Mouse (Mus musculus): ENCODE data around the gene Adcy10. TPM values are rescaled to one million over a fixed set of nuclear protein-coding genes. Genes with fewer than 3 reads are reported as not detected.

Gene Adcy10
- polyA plus RNA-seq (2014; fragmentation: Nextera tagmentation; extraction: Ambion mirVana), result 0.04 TPM in 1 of 2 replicates, not detected in the other

DNA sequence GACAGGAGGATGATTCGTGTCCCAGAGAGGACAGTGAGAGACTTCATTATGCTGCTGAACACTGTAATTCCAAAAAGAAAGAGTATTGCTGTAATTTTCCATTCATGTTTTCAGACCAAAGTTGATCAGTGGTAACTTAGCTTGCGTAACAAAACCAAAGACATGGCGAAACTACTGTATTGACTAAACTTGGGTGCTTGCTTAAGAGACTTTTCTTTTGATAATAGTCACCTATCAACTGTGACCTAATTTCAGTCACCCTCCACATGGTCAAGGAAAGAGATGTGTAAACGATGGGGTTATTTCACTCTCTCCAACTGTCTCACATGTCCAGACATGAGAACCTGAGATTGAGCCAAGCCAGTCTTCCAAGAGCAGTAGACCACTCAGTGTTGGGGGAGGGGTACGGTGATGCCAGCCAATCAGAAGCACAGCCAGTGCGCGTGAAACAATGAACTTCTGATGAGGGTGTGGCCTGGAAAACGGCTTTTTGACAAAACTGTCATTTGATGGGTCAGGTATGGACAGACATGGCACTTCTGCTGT lies at the start of gene Adcy10:
Adcy10 (plus strand) TSS at position 496 of the 546 bp plus-strand sequence.
- DNase-seq (no peak), ATAC-seq (ENCODE audit: insufficient read depth) (no peak)
- TF ChIP-seq CTCF (IDR thresholded peaks at IDR 0.05; ENCODE audit: low read depth), result no peak
- no peaks in the 10 kb centered on the region for H3K27me3 ChIP-seq (ENCODE audit: insufficient read depth, low read length)
- H3K27ac ChIP-seq (ENCODE audit: low read depth), result no peak within 1 kb of the TSS
- no peak within 1 kb of the TSS for H3K9ac ChIP-seq
- H3K4me1 ChIP-seq (ENCODE audit: insufficient read depth), result no peaks in the 10 kb centered on the region
- no peak within 1 kb of the TSS for H3K4me3 ChIP-seq (ENCODE audit: low read depth, low read length)
- no peaks in the 10 kb centered on the region for H3K9me3 ChIP-seq (ENCODE audit: low read depth, low read length)
- no peak within 1 kb of the TSS for H3K4me2 ChIP-seq
- 83% methylated on average over 8 of the region's 8 CpGs for WGBS
- H3K36me3 ChIP-seq (ENCODE audit: insufficient read depth), result peaks cover 6% of the 10 kb centered on the region; the same call in 1 of the 2 replicates

DNA sequence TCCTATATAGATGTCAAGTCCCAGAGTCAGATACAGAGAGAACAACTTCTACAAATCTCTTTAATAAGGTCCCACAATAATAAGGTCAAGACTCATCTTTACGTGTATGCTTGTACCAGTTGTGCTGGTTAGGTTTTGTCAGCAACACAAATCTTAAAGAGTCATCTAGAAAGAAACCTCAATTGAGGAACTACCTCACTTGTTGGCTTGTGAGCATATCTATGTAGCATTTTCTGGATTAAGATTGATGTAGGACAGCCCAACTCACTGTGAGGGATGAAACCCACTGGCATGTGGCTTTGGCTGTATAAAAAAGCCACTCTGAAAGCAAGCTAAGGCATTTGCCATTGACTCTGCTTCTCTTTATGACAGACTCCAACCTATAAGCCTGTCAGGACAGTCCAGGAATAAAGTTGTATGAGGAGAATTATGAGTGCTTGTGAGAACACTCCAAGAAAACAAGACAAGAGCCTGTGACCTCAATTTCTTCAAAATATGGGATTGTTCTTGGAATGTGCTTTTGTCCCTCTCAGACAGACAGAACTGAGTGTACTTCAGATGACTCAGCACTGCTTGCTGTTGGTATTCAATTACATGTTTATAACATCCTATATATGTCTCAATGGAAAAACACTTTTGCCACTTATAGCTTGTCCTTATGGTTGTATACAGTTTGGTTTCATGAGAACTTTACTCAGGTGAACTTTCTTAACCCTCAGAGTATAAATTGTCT lies 46.5 kb upstream of the Adcy10 start:
- no peak for TF ChIP-seq CTCF (IDR thresholded peaks at IDR 0.05; ENCODE audit: low read depth)
- no peaks in the 10 kb centered on the region for H3K4me1 ChIP-seq (ENCODE audit: insufficient read depth)
- DNase-seq (no peak), ATAC-seq (ENCODE audit: insufficient read depth) (no peak)
- H3K36me3 ChIP-seq (ENCODE audit: insufficient read depth), result no peaks in the 10 kb centered on the region
- H3K4me2 ChIP-seq, result no peak overlapping the region
- no peak overlapping the region for H3K27ac ChIP-seq (ENCODE audit: low read depth)
- H3K4me3 ChIP-seq (ENCODE audit: low read depth, low read length), result no peak overlapping the region
- 86% methylated on average over 1 of the region's 1 CpGs for WGBS
- H3K27me3 ChIP-seq (ENCODE audit: insufficient read depth, low read length), result no peaks in the 10 kb centered on the region
- H3K9ac ChIP-seq, result no peak overlapping the region
- no peaks in the 10 kb centered on the region; the same call in 1 of the 2 replicates for H3K9me3 ChIP-seq (ENCODE audit: low read depth, low read length)

DNA sequence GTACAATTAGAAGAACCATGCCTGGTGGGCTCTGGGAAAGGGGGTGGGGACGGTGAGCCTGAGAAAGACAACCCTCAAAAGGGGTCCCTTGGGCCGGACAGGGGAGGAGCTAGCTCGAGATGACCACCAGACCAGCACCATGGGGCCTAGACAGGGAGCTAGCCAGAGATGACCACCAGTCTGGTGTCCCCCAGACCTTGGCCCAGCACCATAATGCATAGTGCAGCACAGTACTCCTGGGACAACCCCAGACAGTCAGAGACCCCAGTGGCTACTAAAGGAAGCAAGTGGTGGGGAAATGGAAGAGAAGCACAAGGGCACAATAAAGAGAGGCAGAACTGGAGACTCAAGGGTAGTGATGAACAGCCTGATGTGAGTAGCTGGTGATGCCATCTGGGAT lies 44.2 kb upstream of the Adcy10 start:
- 79% methylated on average over 3 of the region's 3 CpGs for WGBS

DNA sequence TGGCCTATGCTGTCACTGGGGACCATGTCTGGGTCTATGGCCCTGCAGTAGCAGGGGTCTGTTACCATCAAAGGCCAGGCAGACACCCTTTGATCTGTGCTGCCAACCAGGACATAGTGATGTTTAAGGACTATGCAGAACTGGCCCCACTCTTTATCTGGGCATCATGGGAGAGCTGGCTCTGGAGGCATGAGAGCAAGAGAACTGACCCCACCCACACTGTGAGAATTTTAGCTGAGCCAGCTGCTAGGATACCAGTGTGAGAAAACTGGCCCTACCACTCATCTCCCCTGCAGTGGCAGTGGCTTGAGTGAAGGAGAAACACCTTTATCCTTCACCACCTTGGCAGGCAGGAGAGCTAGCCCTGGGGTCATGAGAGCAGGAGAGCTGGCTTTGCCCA lies 43.8 kb upstream of the Adcy10 start:
- ATAC-seq (ENCODE audit: insufficient read depth) (no peak), DNase-seq (no peak)
- TF ChIP-seq CTCF (IDR thresholded peaks at IDR 0.05; ENCODE audit: low read depth), result no peak
- no peak overlapping the region for H3K4me2 ChIP-seq
- no peaks in the 10 kb centered on the region for H3K36me3 ChIP-seq (ENCODE audit: insufficient read depth)
- no peaks in the 10 kb centered on the region for H3K4me1 ChIP-seq (ENCODE audit: insufficient read depth)
- no peak overlapping the region for H3K27ac ChIP-seq (ENCODE audit: low read depth)
- no peaks in the 10 kb centered on the region for H3K27me3 ChIP-seq (ENCODE audit: insufficient read depth, low read length)
- H3K9ac ChIP-seq, result no peak overlapping the region
- H3K4me3 ChIP-seq (ENCODE audit: low read depth, low read length), result no peak overlapping the region
- H3K9me3 ChIP-seq (ENCODE audit: low read depth, low read length), result no peaks in the 10 kb centered on the region

More for the DNA sequence above, 44.2 kb upstream of the Adcy10 start:
- ATAC-seq (ENCODE audit: insufficient read depth), result no peak
- no peaks in the 10 kb centered on the region for H3K36me3 ChIP-seq (ENCODE audit: insufficient read depth)
- no peaks in the 10 kb centered on the region for H3K4me1 ChIP-seq (ENCODE audit: insufficient read depth)
- no peak for DNase-seq
- H3K27ac ChIP-seq (ENCODE audit: low read depth), result no peak overlapping the region
- TF ChIP-seq CTCF (IDR thresholded peaks at IDR 0.05; ENCODE audit: low read depth), result no peak
- H3K9me3 ChIP-seq (ENCODE audit: low read depth, low read length), result no peaks in the 10 kb centered on the region
- H3K4me3 ChIP-seq (ENCODE audit: low read depth, low read length), result no peak overlapping the region
- no peak overlapping the region for H3K9ac ChIP-seq
- H3K27me3 ChIP-seq (ENCODE audit: insufficient read depth, low read length), result no peaks in the 10 kb centered on the region
- no peak overlapping the region for H3K4me2 ChIP-seq

DNA sequence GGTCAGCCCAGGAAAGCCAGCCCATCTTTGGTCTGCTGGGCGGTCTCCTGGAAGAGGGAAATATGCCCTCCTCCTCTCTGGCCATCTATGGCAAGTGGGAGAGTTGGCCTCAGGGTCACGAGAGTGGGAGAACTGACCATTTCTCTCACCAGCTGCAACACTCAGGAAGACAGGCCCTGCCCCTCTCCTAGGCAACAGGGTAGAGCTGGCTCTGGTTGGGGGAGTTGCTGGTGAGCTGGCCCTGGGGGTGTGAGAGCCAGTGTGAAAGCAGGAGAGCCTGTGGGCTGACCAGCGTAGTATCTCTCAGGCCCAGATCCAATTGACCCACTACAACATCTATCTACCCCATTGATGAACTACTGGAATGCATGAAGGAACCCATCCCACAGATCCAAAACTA lies 43.3 kb upstream of the Adcy10 start:
- Histone ChIP-seq H3K36me3 (ENCODE audit: insufficient read depth) (no peaks in the 10 kb centered on the region), H3K27ac (ENCODE audit: low read depth) (no peak overlapping the region), H3K9me3 (ENCODE audit: low read depth, low read length) (no peaks in the 10 kb centered on the region), H3K27me3 (ENCODE audit: insufficient read depth, low read length) (no peaks in the 10 kb centered on the region), H3K9ac (no peak overlapping the region), H3K4me3 (ENCODE audit: low read depth, low read length) (no peak overlapping the region), H3K4me1 (ENCODE audit: insufficient read depth) (no peaks in the 10 kb centered on the region), H3K4me2 (no peak overlapping the region)
- DNase-seq (no peak), ATAC-seq (ENCODE audit: insufficient read depth) (no peak)
- TF ChIP-seq CTCF (IDR thresholded peaks at IDR 0.05; ENCODE audit: low read depth), result no peak
- WGBS, result 78% methylated on average over 3 of the region's 3 CpGs

DNA sequence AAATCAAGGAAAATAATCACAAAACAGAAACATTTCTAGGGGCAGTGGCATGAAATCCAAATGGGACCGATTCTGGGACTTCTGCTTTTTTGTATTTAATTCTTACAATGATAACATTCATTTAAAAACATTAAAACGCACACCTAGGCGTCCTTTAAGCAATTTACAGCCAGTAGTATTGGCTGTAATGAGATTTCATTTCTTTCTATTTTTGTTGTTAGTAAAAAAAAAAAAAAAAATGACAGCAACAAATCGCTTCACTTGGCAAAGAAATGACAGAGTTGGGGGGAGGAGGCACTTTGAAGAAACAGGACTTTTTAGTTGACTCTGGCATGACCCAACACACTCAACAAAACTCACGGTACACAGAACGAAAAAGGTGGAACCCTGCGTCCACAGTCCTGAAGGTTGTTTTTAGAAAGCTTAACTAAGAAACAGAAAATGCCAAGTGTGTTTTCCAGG lies 25.9 kb upstream of the Adcy10 start:
- H3K27me3 ChIP-seq (ENCODE audit: insufficient read depth, low read length), result no peaks in the 10 kb centered on the region
- 0 out of 2 replicates have a peak overlapping the region, but pooled peaks have one; percentile 90 for H3K27ac ChIP-seq (ENCODE audit: low read depth)
- no peaks in the 10 kb centered on the region for H3K9me3 ChIP-seq (ENCODE audit: low read depth, low read length)
- DNase-seq (no peak), ATAC-seq (ENCODE audit: insufficient read depth) (no peak)
- peak overlapping the region; percentile 94 for H3K4me3 ChIP-seq (ENCODE audit: low read depth, low read length)
- H3K4me2 ChIP-seq, result peak overlapping the region; percentile 87
- no peak for TF ChIP-seq CTCF (IDR thresholded peaks at IDR 0.05; ENCODE audit: low read depth)
- H3K36me3 ChIP-seq (ENCODE audit: insufficient read depth), result no peaks in the 10 kb centered on the region
- H3K4me1 ChIP-seq (ENCODE audit: insufficient read depth), result 0 out of 2 replicates have a peak, but pooled peaks cover 3% of the 10 kb centered on the region
- WGBS, result 16% methylated on average over 7 of the region's 7 CpGs
- H3K9ac ChIP-seq, result peak overlapping the region; percentile 82

DNA sequence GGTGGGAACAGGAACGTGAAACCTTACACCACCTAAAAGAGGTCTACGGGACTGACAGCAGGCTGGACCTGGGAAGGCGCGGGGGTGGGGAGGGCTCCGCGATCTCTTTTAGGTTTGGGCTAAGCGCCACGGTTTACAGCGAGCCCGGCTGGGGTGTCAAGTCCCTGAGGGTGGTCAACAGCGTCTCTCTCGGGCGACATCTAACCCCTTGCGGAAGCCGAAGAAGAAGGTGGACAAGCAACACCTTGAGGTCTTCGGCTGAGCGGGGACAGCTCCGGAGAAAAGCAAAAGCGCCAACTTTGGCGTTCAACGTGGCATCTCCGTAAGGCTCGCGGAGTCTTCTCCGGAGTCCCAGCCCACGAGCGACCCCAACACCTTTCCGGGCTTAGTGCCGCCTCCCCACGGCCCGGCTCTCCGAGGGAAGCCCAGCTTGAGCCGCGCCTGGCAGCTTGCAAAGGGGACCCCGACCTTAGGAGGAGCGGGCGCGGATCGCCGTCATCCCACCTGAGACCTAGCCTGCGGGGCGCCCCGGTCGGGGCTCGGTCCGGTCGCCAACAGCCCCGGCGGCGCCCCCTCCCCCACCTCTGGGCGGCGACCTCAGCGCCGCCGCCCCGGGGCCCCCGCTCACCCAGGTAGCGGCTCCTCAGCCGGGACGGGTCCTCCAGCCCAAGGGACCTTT lies 25.3 kb upstream of the Adcy10 start:
- under 1% methylated on average over 59 of the region's 60 CpGs for WGBS
- Histone ChIP-seq H3K27me3 (ENCODE audit: insufficient read depth, low read length) (no peaks in the 10 kb centered on the region), H3K4me3 (ENCODE audit: low read depth, low read length) (peak overlapping the region; percentile 94), H3K9me3 (ENCODE audit: low read depth, low read length) (no peaks in the 10 kb centered on the region), H3K36me3 (ENCODE audit: insufficient read depth) (no peaks in the 10 kb centered on the region), H3K4me2 (peak overlapping the region; percentile 87), H3K9ac (peak overlapping the region; percentile 82), H3K4me1 (ENCODE audit: insufficient read depth) (0 out of 2 replicates have a peak, but pooled peaks cover 3% of the 10 kb centered on the region), H3K27ac (ENCODE audit: low read depth) (peak overlapping the region; percentile 90)
- TF ChIP-seq CTCF (IDR thresholded peaks at IDR 0.05; ENCODE audit: low read depth), result 0 out of 2 replicates have a peak, but pooled peaks have one; percentile 13
- ATAC-seq (ENCODE audit: insufficient read depth) (no peak; the same call in none of the 2 replicates), DNase-seq (peak; percentile 51)
